Mouse (Mus musculus): Measurements from ENCODE around the gene Tmem132d.

The Tmem132d gene

GRCm38 (mm10) chr5:128405071-128405470, 27.8 kb downstream of the Tmem132d start:
- DNase-seq (ENCODE audit: low spot score in 2 of 2) = no peak

- no peak for DNase-seq (ENCODE audit: low spot score in 2 of 2)
These were observed 28.7 kb downstream of the Tmem132d start for GRCm38 (mm10) chr5:128404223-128404622.

DNA sequence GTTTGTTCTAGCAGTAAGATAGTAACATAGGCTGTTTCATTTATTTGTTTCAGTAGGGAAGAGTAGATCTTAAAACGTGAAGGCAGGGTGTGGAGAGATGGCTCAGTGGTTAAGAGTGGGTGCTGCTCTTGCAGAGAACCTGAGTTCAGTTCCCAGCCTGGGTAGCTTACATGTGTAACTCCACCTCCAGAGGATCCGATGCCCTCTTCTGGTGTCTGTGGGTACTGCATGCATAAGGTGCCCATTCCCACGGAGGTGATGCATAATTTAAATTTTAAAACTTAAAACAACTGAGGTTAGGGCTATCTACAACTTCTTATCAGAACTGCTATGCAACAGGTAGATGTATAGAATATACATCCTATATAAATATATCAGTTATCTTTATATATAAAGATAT, 40.5 kb downstream of the Tmem132d start:
- DNase-seq (ENCODE audit: low spot score in 2 of 2) = no peak

GRCm38 (mm10) chr5:128389665-128390064, 43.2 kb downstream of the Tmem132d start:
- DNase-seq (ENCODE audit: low spot score in 2 of 2) = no peak

DNA sequence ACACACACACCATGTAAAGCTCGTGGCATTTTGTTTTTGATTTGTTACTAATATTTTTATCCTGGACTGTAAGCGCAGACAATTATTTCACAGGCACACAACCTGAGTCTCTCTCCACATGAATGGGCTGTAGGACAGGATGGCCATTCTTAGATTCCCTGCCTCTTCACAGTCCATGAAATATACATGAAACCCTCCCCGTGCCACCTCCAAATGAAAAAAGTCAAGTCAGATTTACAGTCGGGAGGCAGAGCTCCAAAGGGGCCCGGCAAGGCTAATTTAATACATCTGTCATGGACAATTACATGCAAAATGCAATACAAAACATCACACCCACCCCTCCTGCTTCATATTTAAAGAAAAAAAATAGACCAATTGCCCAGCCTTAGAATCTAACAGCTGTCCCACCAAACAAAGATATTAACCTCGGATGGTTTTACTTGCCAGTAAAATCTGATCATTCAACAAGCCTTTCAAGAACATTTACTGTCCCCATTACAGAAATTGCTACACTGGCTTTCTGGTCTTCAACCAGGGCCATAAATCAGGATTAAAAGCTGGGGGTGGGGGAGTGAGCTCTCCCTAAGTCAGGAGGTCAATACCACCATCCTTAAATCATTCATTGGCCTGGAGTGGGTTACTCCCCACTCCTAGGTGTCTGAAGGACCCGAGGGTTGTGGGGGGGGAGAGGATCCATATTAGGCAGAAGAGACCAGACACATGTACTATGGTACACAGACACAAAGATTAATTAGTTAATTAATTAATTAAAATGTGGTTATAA, 44.3 kb downstream of the Tmem132d start:
- DNase-seq (ENCODE audit: low spot score in 2 of 2) = no peak

GRCm38 (mm10) chr5:128369814-128370213, 63.1 kb downstream of the Tmem132d start:
- DNase-seq (ENCODE audit: low spot score in 2 of 2) = no peak

DNA sequence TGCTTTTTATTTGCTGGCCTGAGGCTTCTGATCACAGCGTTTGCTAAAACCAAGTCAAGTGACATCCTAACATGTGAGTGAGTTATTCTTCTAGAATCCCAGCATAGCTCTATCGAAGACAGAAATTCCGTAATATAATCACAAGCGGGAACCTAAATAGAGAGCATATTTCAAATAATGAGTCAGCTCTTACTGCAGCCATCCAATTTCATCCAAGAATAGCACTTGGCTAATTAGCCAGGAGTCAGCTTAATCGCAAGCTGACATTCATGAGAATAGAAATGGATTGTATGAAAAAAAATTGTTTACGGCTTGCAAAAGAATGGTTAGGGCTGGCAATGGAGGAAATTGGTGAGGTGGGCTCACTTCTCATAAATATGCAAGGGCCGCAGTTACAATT, 63.8 kb downstream of the Tmem132d start:
- DNase-seq (ENCODE audit: low spot score in 2 of 2) = no peak

DNA sequence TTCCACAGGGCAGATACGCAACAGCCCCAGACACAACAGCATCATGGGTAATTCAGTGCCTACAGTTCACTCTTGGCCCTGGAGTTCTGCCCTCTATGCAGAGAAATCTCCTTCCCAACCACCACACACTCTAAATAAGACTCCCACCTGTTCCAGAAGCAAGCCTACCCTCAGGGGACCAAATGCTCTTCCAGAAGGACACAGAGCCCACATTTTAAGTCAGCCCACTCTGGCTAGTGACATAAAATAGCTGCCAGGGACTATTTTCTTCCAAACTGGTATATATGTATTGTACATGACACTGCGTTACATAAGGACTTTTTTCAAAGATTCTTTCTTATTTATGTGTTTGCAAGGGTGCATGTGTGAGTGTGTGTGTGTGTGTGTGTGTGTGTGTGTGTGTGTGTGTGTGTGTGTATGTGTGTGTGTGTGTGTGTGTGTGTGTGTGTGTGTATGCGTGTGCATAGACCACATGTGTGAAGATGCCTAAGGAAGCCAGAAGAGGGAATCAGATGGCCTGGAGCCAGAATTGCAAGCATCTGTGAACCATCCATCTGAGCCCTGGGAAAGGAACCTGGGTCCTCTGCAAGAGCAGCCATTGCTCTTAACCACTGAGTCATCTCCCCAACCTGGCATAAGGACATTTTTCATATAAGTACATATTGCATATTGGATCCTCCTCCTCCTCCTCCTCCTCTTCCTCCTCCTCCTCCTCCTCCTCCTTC, 67.5 kb downstream of the Tmem132d start:
- no peak for DNase-seq (ENCODE audit: low spot score in 2 of 2)

- peak in 1 of 2 experiments; percentile 29 for DNase-seq (ENCODE audit: low spot score in 2 of 2)
These were observed 71.8 kb downstream of the Tmem132d start for GRCm38 (mm10) chr5:128360946-128361675.

DNA sequence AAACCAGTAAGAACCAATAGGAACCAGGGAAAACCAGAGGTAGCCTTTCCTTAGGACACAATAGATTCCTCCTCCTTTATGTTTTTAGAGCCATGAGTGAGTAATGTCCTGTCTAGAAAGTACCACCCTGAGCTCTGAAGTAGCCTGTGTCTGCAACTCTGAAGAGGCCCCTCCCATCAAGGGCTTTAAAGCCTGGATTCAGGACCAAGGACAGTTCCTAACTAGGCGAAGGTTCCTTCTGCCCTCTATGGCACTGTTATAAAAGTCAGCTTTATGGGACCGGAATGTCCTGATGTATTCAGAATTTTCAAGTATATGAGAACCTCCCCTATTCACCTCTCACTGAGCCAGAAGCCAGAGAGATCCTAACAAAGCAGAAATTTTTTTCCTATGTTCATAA, 84.0 kb downstream of the Tmem132d start:
- DNase-seq (ENCODE audit: low spot score in 2 of 2) = no peak

- DNase-seq (ENCODE audit: low spot score in 2 of 2) = no peak
These were observed 96.0 kb downstream of the Tmem132d start for GRCm38 (mm10) chr5:128336841-128337240.

DNA sequence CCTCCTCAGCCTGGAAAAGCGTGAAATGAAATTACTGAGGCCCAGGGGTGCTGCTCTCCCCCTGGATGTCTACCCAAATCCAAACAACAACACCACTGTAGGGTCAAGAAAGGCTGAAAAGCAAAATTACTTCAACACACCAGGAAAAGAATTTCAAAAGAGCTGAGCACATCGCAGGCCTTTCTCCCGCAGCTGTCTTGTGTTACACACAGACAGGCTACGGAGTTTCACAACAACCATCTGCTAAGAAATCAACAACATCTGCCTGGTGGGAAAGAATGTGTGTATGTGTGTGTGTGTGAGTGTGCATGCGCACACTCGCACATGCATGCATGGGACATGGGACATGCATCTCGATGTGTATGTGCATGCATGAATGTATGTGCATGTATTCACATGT, 100.1 kb downstream of the Tmem132d start:
- no peak for DNase-seq (ENCODE audit: low spot score in 2 of 2)

- no peak for DNase-seq (ENCODE audit: low spot score in 2 of 2)
These were observed 102.5 kb downstream of the Tmem132d start for GRCm38 (mm10) chr5:128330351-128330750.

DNA sequence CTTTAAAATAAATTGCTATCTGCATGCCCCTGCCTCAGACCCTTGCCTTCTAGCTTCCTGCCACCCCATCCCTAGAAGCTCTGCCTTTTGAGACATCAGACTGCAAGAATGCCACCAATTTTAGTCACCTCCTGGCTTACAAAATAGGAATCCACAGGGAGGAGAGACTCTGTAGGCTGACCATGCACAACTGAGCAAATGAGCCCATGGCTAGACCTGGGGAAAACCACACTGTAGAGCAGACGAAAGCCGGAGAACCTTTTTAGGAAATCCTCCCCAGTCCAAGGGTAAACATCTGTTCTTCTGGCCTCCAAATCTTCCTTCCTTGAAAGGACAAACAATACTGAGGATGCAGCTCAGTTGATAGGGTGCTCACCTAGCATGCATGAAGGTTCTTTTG, 130.5 kb downstream of the Tmem132d start:
- DNase-seq (ENCODE audit: low spot score in 2 of 2) = no peak

- DNase-seq (ENCODE audit: low spot score in 2 of 2) = no peak
These were observed 141.7 kb downstream of the Tmem132d start for GRCm38 (mm10) chr5:128291191-128291590.

DNA sequence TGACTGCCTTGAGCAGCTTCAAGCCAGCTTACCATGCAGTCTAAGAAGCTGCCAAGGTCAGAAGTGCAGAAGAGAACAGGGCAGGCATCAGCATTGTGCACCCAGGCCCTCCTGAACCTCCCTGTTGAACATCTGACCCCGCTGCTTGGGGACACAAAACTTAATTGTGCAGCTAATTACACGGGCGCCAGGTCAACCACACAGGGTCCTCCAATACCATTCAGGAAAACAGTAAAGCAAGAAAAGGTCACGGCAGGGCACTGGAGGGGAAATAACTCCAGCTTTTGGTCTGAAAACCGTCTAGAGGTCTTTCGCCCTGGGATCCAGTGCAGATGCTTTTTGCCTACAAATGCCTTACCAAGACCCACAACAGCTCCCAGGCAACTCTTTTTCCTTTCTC, 159.6 kb downstream of the Tmem132d start:
- no peak for DNase-seq (ENCODE audit: low spot score in 2 of 2)

DNA sequence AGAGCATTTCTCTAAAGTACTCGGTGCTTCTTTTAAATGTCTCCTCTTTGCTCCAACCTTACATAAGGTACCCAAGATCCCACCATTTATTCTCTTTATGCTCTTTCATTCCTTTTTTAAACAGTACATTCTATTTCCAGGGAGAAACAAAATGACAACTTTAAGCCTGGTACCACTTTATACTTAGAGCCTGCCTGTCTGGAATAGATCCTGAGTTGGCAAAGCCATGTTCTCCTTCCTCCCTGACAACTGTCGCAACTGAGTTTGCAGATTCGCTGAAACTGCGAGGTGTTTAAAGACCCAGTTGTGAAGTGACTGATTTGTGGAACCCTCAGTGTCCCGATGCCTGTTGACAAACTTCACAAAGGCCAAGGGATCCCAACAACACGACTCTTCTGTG, 165.5 kb downstream of the Tmem132d start:
- no peak for DNase-seq (ENCODE audit: low spot score in 2 of 2)

GRCm38 (mm10) chr5:128244219-128244618, 188.7 kb downstream of the Tmem132d start:
- DNase-seq (ENCODE audit: low spot score in 2 of 2) = no peak

GRCm38 (mm10) chr5:128236638-128237335, 196.1 kb downstream of the Tmem132d start:
- DNase-seq (ENCODE audit: low spot score in 2 of 2) = no peak

- DNase-seq (ENCODE audit: low spot score in 2 of 2) = no peak
These were observed 197.3 kb downstream of the Tmem132d start for GRCm38 (mm10) chr5:128235611-128236010.

- DNase-seq (ENCODE audit: low spot score in 2 of 2) = no peak
These were observed 199.8 kb downstream of the Tmem132d start for GRCm38 (mm10) chr5:128233101-128233500.

DNA sequence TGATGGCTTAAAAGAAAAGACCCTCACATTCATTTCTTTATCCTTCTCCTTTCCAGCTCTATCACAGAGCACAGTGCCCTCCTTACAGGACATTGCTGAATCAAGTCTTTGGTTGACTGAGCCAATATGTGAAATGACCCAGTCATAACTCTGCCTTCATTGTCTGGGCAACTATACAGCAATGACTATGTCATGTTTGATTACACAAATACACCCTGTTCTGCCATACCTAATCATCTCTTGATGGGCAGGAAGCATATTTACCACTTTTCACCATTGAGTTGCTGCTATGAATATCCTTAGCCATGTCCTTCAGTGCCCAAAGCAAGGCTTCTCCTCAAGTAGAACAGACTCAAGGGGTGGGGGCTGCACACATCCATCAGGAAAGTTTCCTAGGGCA, 214.6 kb downstream of the Tmem132d start:
- no peak for DNase-seq (ENCODE audit: low spot score in 2 of 2)
